ENCODE assay signal across 12 mouse cellular contexts in the genomic region with DNA sequence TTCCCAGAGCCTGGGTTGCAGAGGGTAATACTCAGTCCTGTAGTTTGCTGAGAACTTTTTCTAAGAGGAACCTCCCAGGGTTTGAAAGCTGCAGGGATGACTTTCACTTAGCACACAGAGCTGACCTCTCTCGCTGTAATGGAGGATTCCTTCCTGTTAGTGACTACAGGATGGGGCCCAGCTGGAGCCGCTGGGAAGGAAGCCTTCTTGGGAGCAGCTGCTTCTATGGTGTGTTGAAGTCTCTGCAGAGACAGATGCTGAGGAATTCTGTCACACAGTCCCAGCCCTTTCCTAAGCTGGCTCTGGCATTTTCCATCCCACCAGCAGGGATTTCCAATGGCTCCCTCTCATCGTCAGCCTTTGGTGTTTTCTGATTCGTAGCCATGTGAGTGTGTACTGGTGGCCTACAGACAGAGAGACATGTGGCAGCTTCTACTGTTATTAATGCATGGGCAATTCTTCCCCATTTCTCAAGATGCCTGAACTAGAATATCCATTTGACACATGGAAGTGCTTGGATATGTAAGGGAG.
DNase-seq lines count a peak whose midpoint lies in the region; ATAC-seq and TF ChIP-seq lines count a peak whose summit lies in the region.
"Had no signal": no experiment of that assay in that cellular context is flagged by ENCODE, and none has a peak within 500 bp of the region (broad histone marks: within the 10 kb centered on the region; RNA-seq: fewer than 3 reads in every experiment).

No protein-coding gene starts in this region.

- H3K36me3 ChIP-seq in heart, adult 2 months (ENCODE audit: control insufficient read depth, insufficient read depth, low read length): no peaks in the 10 kb centered on the region
- H3K36me3 ChIP-seq in lung, embryonic 16.5 days (ENCODE audit: control insufficient read depth, insufficient read depth, low read length): no peaks in the 10 kb centered on the region
- H3K36me3 ChIP-seq in stomach, postnatal 0 days (ENCODE audit: control insufficient read depth, insufficient read depth, low read length): no peaks in the 10 kb centered on the region
- H3K36me3 ChIP-seq: neural tube, embryonic 13.5 days had no signal

- H3K27ac ChIP-seq in heart, adult 2 months: no peak overlapping the region
- peak overlapping the region; percentile 80 for H3K27ac ChIP-seq in lung, embryonic 16.5 days (ENCODE audit: low read length)
- peak overlapping the region; percentile 58; the same call in 1 of the 2 replicates for H3K27ac ChIP-seq in stomach, postnatal 0 days (replicated peaks)
- H3K27ac ChIP-seq: neural tube, embryonic 13.5 days had no signal

- no peaks in the 10 kb centered on the region for H3K9me3 ChIP-seq in lung, embryonic 16.5 days (ENCODE audit: control insufficient read depth, low read length)
- no peaks in the 10 kb centered on the region for H3K9me3 ChIP-seq in stomach, postnatal 0 days (ENCODE audit: control insufficient read depth, low read length)
- H3K9me3 ChIP-seq: neural tube, embryonic 13.5 days had no signal

- ATAC-seq in lung, embryonic 16.5 days (ENCODE audit: low read depth): peak; percentile 91
- peak; percentile 60; the same call in 1 of the 2 replicates for ATAC-seq in stomach, postnatal 0 days (ENCODE audit: low FRiP score, low TSS enrichment)

- H3K4me2 ChIP-seq in lung, embryonic 16.5 days (ENCODE audit: low read depth, low read length): no peak overlapping the region
- H3K4me2 ChIP-seq in stomach, postnatal 0 days (replicated peaks; ENCODE audit: low read depth): no peak overlapping the region
- H3K4me2 ChIP-seq: neural tube, embryonic 13.5 days had no signal

- H3K4me1 ChIP-seq in heart, adult 2 months (ENCODE audit: control insufficient read depth, insufficient read depth, low read length): peaks cover 2% of the 10 kb centered on the region
- no peaks in the 10 kb centered on the region for H3K4me1 ChIP-seq in lung, adult 2 months (ENCODE audit: control insufficient read depth, insufficient read depth, low read length)
- H3K4me1 ChIP-seq in lung, embryonic 16.5 days (replicated peaks; ENCODE audit: control insufficient read depth, insufficient read depth, low read length): peaks cover 13% of the 10 kb centered on the region
- no peaks in the 10 kb centered on the region for H3K4me1 ChIP-seq in stomach, postnatal 0 days (replicated peaks; ENCODE audit: control insufficient read depth, insufficient read depth)
- H3K4me1 ChIP-seq: neural tube, embryonic 13.5 days had no signal

- no peaks in the 10 kb centered on the region for H3K27me3 ChIP-seq in heart, adult 2 months (ENCODE audit: control insufficient read depth, insufficient read depth, low read length)
- no peaks in the 10 kb centered on the region for H3K27me3 ChIP-seq in lung, embryonic 16.5 days (ENCODE audit: control insufficient read depth, insufficient read depth, low read depth, low read length)
- no peaks in the 10 kb centered on the region for H3K27me3 ChIP-seq in stomach, postnatal 0 days (ENCODE audit: control insufficient read depth, insufficient read depth, low read length)

- H3K4me3 ChIP-seq in heart, adult 2 months: no peak overlapping the region
- H3K4me3 ChIP-seq in lung, adult 2 months (replicated peaks; ENCODE audit: extremely low read depth, low read depth, low read length): no peak overlapping the region
- no peak overlapping the region for H3K4me3 ChIP-seq in lung, embryonic 16.5 days (ENCODE audit: low read length)
- no peak overlapping the region for H3K4me3 ChIP-seq in stomach, postnatal 0 days (ENCODE audit: low read depth, low read length)
- H3K4me3 ChIP-seq: neural tube, embryonic 13.5 days had no signal

- TF ChIP-seq CTCF in heart, adult 2 months (IDR thresholded peaks at IDR 0.05): no peak
- TF ChIP-seq CTCF in lung, adult 2 months (IDR thresholded peaks at IDR 0.05; ENCODE audit: insufficient read depth, low read length): no peak
- TF ChIP-seq CTCF in stomach, postnatal 0 days (IDR thresholded peaks at IDR 0.05; ENCODE audit: low read depth): no peak; the same call in 1 of the 2 replicates

- peak; percentile 30 to 47 for DNase-seq in heart, adult 2 months
- DNase-seq in heart, postnatal 25 days (ENCODE audit: low spot score): no peak
- peak; percentile 18 to 35 for DNase-seq in lung, adult 18-20 months
- DNase-seq in lung, adult 2 months: no peak
- no peak for DNase-seq in stomach, postnatal 0 days (ENCODE audit: low spot score)
- DNase-seq in left cerebral cortex, adult 11 months (ENCODE audit: low spot score): no peak
- DNase-seq in spleen, postnatal 10 days (ENCODE audit: low spot score in 2 of 2): no peak
- DNase-seq: adrenal gland, adult 8-10 months; cerebellum, postnatal 10 days; gastrocnemius, postnatal 25 days had no signal

- WGBS in heart, adult 2 months: 53% methylated on average over 4 of the region's 4 CpGs
- 39% methylated on average over 4 of the region's 4 CpGs for WGBS in lung, adult 2 months
- WGBS in lung, embryonic 16.5 days: 40% methylated on average over 4 of the region's 4 CpGs
- 42% methylated on average over 4 of the region's 4 CpGs for WGBS in stomach, postnatal 0 days

- intact Hi-C loops in heart, adult 2 months (cut with DNase I): loop anchor here (5.0 kb wide), 1 partner anchor 92 kb away; a partner anchor contains a TSS
- intact Hi-C loops in heart, postnatal 25 days (cut with DNase I): no loop called here

- no peak overlapping the region for H3K9ac ChIP-seq in heart, adult 2 months (ENCODE audit: low read depth, low read length)
- H3K9ac ChIP-seq in lung, embryonic 16.5 days (ENCODE audit: low read length): no peak overlapping the region
- H3K9ac ChIP-seq in stomach, postnatal 0 days (ENCODE audit: low read length): no peak overlapping the region
- H3K9ac ChIP-seq: neural tube, embryonic 13.5 days had no signal

- H3K79me2 ChIP-seq in heart, adult 2 months (replicated peaks; ENCODE audit: control insufficient read depth, insufficient read depth, low read length): no peaks in the 10 kb centered on the region

- TF ChIP-seq EP300 in heart, adult 2 months (IDR thresholded peaks at IDR 0.05; ENCODE audit: insufficient read depth, low read depth, low read length): no peak
- TF ChIP-seq EP300 in stomach, postnatal 0 days (optimal IDR thresholded peaks at IDR 0.05): no peak

- TF ChIP-seq POLR2A in heart, adult 2 months (IDR thresholded peaks at IDR 0.05; ENCODE audit: insufficient read depth, low read depth, low read length): no peak
- TF ChIP-seq POLR2A in lung, adult 2 months (IDR thresholded peaks at IDR 0.05; ENCODE audit: borderline replicate concordance, extremely low read depth, low read depth, low read length): no peak

Comparison
In these comparisons a context has a peak if more than half of its experiments do, and no peak if none do; other contexts are left out.
1. DNase-seq: peak in heart, adult 2 months (2 of 2) and lung, adult 18-20 months (2 of 2); none in heart, postnatal 25 days (single experiment), lung, adult 2 months (single experiment), stomach, postnatal 0 days (single experiment), left cerebral cortex, adult 11 months (single experiment) and spleen, postnatal 10 days (0 of 2).